Mouse (Mus musculus) forebrain, embryonic 14.5 days (tissue): ENCODE data around the gene Rhog. TPM values are rescaled to one million over a fixed set of nuclear protein-coding genes. Genes with fewer than 3 reads are reported as not detected.
"Not testable (repeated sequence)": the region's sequence is repeated elsewhere in the genome, so short reads cannot be mapped to it uniquely, and the experiment has no call there.

Source experiments
- ATAC-seq: fragments of 200-750 bp; cut with Nextera tagmentation; 2 replicates; pipeline ENCODE4 v1.8.0; 2017; ENCODE audit warnings: mild to moderate bottlenecking, moderate library complexity
- DNase-seq: peaks from one replicate; pipeline ENCODE4 v3.0.0-alpha.2; 2015; ENCODE audit warnings: low spot score
- H3K27ac ChIP-seq: fragments of 300-500 bp; sonication (generic); 2 replicates; pipeline ENCODE4 v1.5.1; 2014; ENCODE audit warnings: low read depth, mild to moderate bottlenecking, control low read depth, low read length, moderate library complexity
- H3K27me3 ChIP-seq: fragments of 300-500 bp; sonication (generic); replicated peaks from 2 replicates; pipeline ENCODE4 v1.6.1; 2014; ENCODE audit warnings: low read length, control low read depth, mixed read lengths; ENCODE audit not compliant: control insufficient read depth, insufficient read depth
- H3K36me3 ChIP-seq: fragments of 300-500 bp; sonication (generic); 2 replicates; pipeline ENCODE4 v1.6.1; 2014; ENCODE audit warnings: low read length, control low read depth; ENCODE audit not compliant: control insufficient read depth, insufficient read depth
- H3K4me1 ChIP-seq: fragments of 300-500 bp; sonication (generic); 2 replicates; pipeline ENCODE4 v1.6.1; 2014; ENCODE audit warnings: antibody characterized with exemption, low read length, control low read depth; ENCODE audit not compliant: control insufficient read depth, insufficient read depth
- H3K4me2 ChIP-seq: fragments of 300-500 bp; sonication (generic); 2 replicates; pipeline ENCODE4 v1.6.1; 2014; ENCODE audit warnings: mild to moderate bottlenecking, control low read depth, low read length
- H3K4me3 ChIP-seq: fragments of 300-500 bp; sonication (generic); 2 replicates; pipeline ENCODE4 v1.5.1; 2014; ENCODE audit warnings: low read depth, low read length, control low read depth
- H3K9ac ChIP-seq: fragments of 300-500 bp; sonication (generic); 2 replicates; pipeline ENCODE4 v1.6.1; 2014; ENCODE audit warnings: mild to moderate bottlenecking, low read length, control low read depth, moderate library complexity
- H3K9me3 ChIP-seq: fragments of 300-500 bp; sonication (generic); replicated peaks from 2 replicates; pipeline ENCODE4 v1.6.1; 2016; ENCODE audit warnings: low read length, control low read depth, mixed read lengths; ENCODE audit not compliant: control insufficient read depth
- WGBS: fragments of 180-500 bp; shearing (Covaris S2); extraction: QIAGEN DNeasy Blood & Tissue Kit; methylation state at CpG from one replicate; pipeline ENCODE4 v1.1.7; 2014; 5-methylcytosine and 5-hydroxymethylcytosine counted together
- polyA plus RNA-seq: library from polyadenylated mRNA; unstranded; fragments of >200 nt; fragmentation: Nextera tagmentation; extraction: Ambion mirVana; gene quantifications from 2 replicates; pipeline ENCODE4 v1.2.1, GENCODE M21; 2014

Gene Rhog
- polyA plus RNA-seq, 1 experiment from 2014 or later: 22.0 TPM

GRCm38 (mm10) chr7:102272422-102272948 lies 16.6 kb upstream of the Rhog start:
- no peaks in the 10 kb centered on the region for H3K36me3 ChIP-seq
- no peak overlapping the region for H3K9ac ChIP-seq
- H3K27me3 ChIP-seq: no peaks in the 10 kb centered on the region
- H3K4me1 ChIP-seq: peaks cover 4% of the 10 kb centered on the region; the same call in 1 of the 2 replicates
- 95% methylated on average over 3 of the region's 3 CpGs for WGBS
- H3K27ac ChIP-seq: no peak overlapping the region
- H3K4me2 ChIP-seq: no peak overlapping the region
- DNase-seq: no peak
- ATAC-seq: no peak
- no peak overlapping the region for H3K4me3 ChIP-seq
- H3K9me3 ChIP-seq: no peaks in the 10 kb centered on the region

GRCm38 (mm10) chr7:102268395-102268748 lies 12.5 kb upstream of the Rhog start:
- no peaks in the 10 kb centered on the region for H3K9me3 ChIP-seq
- H3K4me3 ChIP-seq: peak overlapping the region; percentile 87
- WGBS: 5% methylated on average over 12 of the region's 12 CpGs
- peak overlapping the region; percentile 92 for H3K4me2 ChIP-seq
- H3K27ac ChIP-seq: no peak overlapping the region
- H3K4me1 ChIP-seq: peaks cover 4% of the 10 kb centered on the region; the same call in 1 of the 2 replicates
- no peak for DNase-seq
- ATAC-seq: no peak
- no peaks in the 10 kb centered on the region for H3K36me3 ChIP-seq
- no peaks in the 10 kb centered on the region for H3K27me3 ChIP-seq
- peak overlapping the region; percentile 70 for H3K9ac ChIP-seq

GRCm38 (mm10) chr7:102267601-102268394 lies 11.9 kb upstream of the Rhog start, which contains the start of gene Stim1:
Gene Stim1 (plus strand): TSS chr7:102267806.
- H3K4me2 ChIP-seq: peak within 1 kb of the TSS; percentile 92
- ATAC-seq (peak; percentile 87), DNase-seq (peak; percentile 49)
- peak within 1 kb of the TSS; percentile 39; the same call in 1 of the 2 replicates for H3K27ac ChIP-seq
- no peaks in the 10 kb centered on the region for H3K27me3 ChIP-seq
- no peaks in the 10 kb centered on the region for H3K9me3 ChIP-seq
- H3K9ac ChIP-seq: peak within 1 kb of the TSS; percentile 70
- H3K4me3 ChIP-seq: peak within 1 kb of the TSS; percentile 87
- no peaks in the 10 kb centered on the region for H3K36me3 ChIP-seq
- H3K4me1 ChIP-seq: peaks cover 4% of the 10 kb centered on the region; the same call in 1 of the 2 replicates
- WGBS: under 1% methylated on average over 63 of the region's 73 CpGs

- H3K4me2 ChIP-seq: peak overlapping the region; percentile 92
- no peaks in the 10 kb centered on the region for H3K36me3 ChIP-seq
- peak overlapping the region; percentile 87 for H3K4me3 ChIP-seq
- peaks cover 4% of the 10 kb centered on the region; the same call in 1 of the 2 replicates for H3K4me1 ChIP-seq
- H3K9me3 ChIP-seq: no peaks in the 10 kb centered on the region
- DNase-seq (peak; percentile 96), ATAC-seq (peak; percentile 94)
- no peaks in the 10 kb centered on the region for H3K27me3 ChIP-seq
- peak overlapping the region; percentile 39; the same call in 1 of the 2 replicates for H3K27ac ChIP-seq
- H3K9ac ChIP-seq: peak overlapping the region; percentile 70
- under 1% methylated on average over 34 of the region's 34 CpGs for WGBS
Measured at GRCm38 (mm10) chr7:102267113-102267579, 11.3 kb upstream of the Rhog start.

- DNase-seq (no peak), ATAC-seq (no peak)
- H3K27ac ChIP-seq: no peak overlapping the region
- no peak overlapping the region for H3K4me2 ChIP-seq
- peaks cover 4% of the 10 kb centered on the region; the same call in 1 of the 2 replicates for H3K4me1 ChIP-seq
- peak overlapping the region; percentile 87; the same call in 1 of the 2 replicates for H3K4me3 ChIP-seq
- no peaks in the 10 kb centered on the region for H3K27me3 ChIP-seq
- no peak overlapping the region for H3K9ac ChIP-seq
- H3K9me3 ChIP-seq: no peaks in the 10 kb centered on the region
- no peaks in the 10 kb centered on the region for H3K36me3 ChIP-seq
- 49% methylated on average over 14 of the region's 14 CpGs for WGBS
Measured at GRCm38 (mm10) chr7:102266401-102267042, 10.7 kb upstream of the Rhog start.

GRCm38 (mm10) chr7:102266021-102266400 lies 10.2 kb upstream of the Rhog start:
- not testable (repeated sequence) for H3K4me2 ChIP-seq, H3K9ac ChIP-seq, H3K4me3 ChIP-seq, ATAC-seq, DNase-seq, H3K36me3 ChIP-seq, H3K27ac ChIP-seq, H3K9me3 ChIP-seq, H3K27me3 ChIP-seq, H3K4me1 ChIP-seq
- whole genome bisulfite sequencing: 94% methylated on average over 10 of the region's 10 CpGs

GRCm38 (mm10) chr7:102263020-102263419 lies 7.2 kb upstream of the Rhog start:
- Histone ChIP-seq H3K36me3 (no peaks in the 10 kb centered on the region), H3K27me3 (no peaks in the 10 kb centered on the region), H3K9ac (no peak overlapping the region), H3K4me3 (no peak overlapping the region), H3K27ac (no peak overlapping the region), H3K4me2 (no peak overlapping the region), H3K9me3 (no peaks in the 10 kb centered on the region), H3K4me1 (no peaks in the 10 kb centered on the region)
- no peak for ATAC-seq
- WGBS: 88% methylated on average over 2 of the region's 2 CpGs
- DNase-seq: no peak

GRCm38 (mm10) chr7:102260518-102260917 lies 4.7 kb upstream of the Rhog start:
- Histone ChIP-seq H3K4me3 (no peak overlapping the region), H3K9me3 (no peaks in the 10 kb centered on the region), H3K4me1 (no peaks in the 10 kb centered on the region), H3K36me3 (no peaks in the 10 kb centered on the region), H3K9ac (no peak overlapping the region), H3K27ac (no peak overlapping the region), H3K4me2 (no peak overlapping the region), H3K27me3 (no peaks in the 10 kb centered on the region)
- ATAC-seq (no peak), DNase-seq (no peak)
- 90% methylated on average over 1 of the region's 1 CpGs for WGBS
